Mouse (Mus musculus) heart, postnatal 14 days (tissue): ENCODE results near the gene Lin37. TPM values are rescaled to one million over a fixed set of nuclear protein-coding genes. Genes with fewer than 3 reads are reported as not detected.

Source experiments
- DNase-seq, 2 experiments: peaks; one replicate each; pipeline ENCODE4 v3.0.0; 2021 to 2022
- intact Hi-C: fragments of 180-260 bp; cut with DNase I; formaldehyde crosslinking; loops from one replicate; pipeline ENCODE4 v1.15.1; 2025
- total RNA-seq, 2 experiments: library from RNA; stranded (reverse); gene quantifications; 2 replicates each; pipeline ENCODE4 v1.2.3; 2021

Gene Lin37
- total RNA-seq, 2 experiments from 2014 or later = 14.4 to 16.4 TPM

DNA sequence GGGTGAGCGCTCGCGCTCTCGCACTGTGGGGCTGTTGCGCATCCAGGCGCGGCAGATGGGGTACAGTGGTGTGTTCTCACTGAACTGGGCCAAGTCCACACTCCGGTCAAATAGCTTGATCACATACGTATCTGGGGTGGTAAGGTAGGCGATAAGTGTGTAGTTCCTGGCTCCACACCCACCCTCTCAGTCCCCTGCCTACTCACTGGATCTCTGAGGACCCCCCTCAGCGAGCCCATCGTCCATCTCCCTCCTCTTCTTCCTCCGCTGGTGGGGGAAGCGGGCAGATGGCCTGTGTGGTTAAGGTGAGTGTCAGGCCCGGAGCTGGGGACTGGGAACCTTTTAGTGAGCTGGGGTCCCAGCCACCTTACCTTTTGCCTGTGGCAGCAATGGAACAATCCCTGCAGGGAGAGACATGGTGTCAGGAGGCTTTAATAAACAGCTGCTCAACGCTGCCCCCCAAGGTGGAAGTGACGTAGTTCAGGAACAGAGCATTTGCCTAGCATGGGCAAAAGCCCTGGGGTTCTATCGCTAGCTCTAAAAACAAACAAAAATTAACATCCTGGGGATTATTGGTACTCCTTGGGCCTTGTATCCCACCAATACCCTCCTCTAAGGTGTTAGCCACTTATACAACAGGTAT lies 2.6 kb downstream of the Lin37 start:
- no peak for DNase-seq
- intact Hi-C loops = no loop called here

DNA sequence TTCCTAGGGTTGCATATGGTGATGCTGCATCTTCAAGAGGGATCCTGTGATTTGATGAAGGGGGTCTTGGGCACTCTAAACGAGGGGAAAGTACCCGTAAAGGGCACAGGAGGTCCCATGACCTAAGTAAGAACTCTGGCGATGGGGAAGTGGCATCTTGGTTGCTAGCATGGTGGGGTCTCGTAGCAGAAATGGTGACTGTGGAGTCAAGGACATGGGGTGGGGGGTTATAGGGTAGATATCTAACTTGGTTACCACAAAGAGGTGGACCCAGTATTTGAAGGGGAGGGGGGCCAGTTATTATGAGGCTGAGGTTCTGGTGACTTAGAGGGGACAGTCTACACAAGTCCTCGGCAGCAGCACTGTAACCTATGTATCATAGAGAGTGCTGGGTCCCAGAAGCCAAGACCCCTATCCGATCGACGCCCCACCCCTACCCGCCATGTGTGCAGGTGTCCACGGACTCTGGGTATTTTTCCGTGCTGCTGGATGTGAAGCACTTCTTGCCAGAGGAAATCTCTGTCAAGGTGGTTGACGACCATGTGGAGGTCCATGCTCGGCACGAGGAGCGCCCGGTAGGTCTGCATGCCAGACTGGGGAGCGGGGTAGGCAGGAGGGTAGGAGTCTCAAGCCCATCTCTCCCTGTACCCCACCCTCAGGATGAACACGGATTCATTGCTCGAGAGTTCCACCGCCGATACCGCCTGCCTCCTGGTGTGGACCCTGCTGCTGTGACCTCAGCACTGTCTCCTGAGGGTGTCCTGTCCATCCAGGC lies 5.6 kb downstream of the Lin37 start:
- DNase-seq = no peak
- intact Hi-C loops = loop anchor here (5.0 kb wide), 1 partner anchor 62 kb away; the partner anchor contains the start of gene Prodh2

DNA sequence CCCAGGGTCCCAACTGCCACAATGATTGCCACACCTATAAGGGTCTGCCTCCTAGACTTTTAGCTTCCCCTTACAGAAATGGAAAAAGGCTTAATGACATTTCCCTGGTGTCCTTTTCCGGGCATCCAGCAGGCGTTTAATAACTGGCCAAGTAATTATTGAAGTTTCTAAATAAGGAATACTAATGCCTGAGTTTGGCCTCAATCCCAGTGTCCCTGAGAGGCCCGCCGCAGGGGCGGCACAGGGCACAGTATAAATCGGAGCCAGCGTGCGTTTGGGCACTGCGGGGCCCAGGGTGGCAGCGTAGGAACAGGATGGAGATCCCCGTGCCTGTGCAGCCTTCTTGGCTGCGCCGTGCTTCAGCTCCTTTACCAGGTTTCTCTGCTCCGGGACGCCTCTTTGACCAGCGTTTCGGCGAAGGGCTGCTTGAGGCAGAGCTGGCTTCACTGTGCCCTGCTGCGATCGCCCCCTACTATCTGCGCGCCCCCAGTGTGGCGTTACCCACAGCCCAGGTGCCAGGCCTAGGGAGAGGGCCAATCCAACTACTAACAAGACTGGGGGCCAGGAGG lies 6.5 kb downstream of the Lin37 start:
- intact Hi-C loops = loop anchor here (5.0 kb wide), 1 partner anchor 61 kb away; the partner anchor contains the start of gene Prodh2
- DNase-seq = peak; percentile 73 to 81

DNA sequence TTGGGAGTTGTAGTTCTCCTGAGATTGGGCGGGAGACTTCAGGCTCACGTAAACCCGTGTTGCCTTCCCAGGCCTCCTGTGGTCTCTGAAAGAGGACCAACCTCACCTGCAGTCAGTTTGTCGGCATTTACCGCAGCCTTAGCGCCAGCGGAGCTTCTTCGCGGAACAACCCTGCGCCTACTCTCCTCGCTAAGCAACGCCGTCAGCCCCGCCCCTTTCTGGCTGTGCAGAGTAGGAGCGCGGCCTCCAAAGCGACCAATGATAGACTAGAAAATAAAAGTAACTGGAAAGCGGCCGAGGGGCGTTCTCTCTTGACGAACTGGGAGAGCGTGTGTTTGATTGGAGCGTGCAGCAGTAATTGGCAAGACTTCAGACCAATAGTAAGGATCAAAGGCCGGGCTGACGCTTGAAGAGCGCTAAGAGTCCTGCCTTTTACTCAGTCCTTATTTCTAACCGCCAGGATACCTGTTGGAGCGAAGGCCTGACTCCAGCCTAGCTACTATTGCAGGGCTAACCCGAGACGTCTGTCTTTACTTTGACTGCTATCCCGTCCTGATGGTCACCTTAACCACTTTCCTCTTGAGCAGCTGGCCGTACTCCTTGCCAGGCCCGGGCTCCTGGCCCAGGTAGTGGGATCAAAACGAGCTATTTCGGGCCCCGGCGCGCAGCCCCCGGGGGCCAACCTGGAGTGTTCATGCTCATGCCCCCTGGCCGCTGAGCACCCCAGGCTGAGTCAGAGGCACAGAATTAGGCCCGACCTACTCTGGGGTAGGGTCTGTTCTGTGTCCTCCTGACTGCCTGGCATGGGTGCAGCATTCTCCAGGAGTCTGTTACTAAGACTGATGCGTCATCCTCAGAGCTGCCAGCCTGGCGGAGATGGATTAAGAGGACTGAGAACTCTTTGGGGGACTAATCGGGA lies 7.3 kb downstream of the Lin37 start, which contains the start of the genes Hspb6 and Proser3:
TSS of gene Hspb6 (plus strand) at position 77 of the 919 bp plus-strand sequence.
TSS of gene Proser3 (minus strand) at position 198 of the 919 bp plus-strand sequence.
- intact Hi-C loops = loop anchor here (5.0 kb wide), 1 partner anchor 60 kb away; the partner anchor contains the start of gene Prodh2
- DNase-seq = peak; percentile 95 to 96

DNA sequence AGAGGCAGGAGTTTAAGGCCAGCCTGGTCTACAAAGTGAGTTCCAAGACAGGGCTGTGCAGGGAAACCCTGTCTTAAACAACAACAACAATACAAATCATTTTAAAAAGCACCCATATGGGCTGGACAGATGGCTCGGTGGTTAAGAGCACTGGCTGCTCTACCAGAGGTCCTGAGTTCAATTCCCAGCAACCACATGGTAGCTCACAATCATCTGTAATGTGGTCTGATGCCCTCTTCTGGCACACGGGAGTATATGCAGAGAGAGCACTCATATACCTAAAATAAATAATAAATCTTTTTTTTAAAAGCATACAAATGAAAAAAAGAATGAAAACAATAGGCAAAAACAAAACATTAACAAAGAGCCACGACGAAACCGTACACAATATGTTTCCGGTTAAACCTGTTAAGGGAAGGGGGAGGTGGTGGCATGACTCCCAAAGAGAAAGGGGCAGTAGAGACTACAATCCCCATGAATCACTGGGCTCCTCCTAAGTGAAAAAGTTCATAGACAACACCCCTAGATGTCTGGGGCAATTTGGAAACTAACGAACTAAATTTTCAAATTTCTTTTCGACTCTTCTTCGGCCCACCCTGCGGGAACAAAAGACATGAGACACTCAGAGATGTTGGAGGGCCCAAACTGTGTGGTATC lies 8.1 kb downstream of the Lin37 start:
- intact Hi-C loops = loop anchor here (5.0 kb wide), 1 partner anchor 59 kb away; the partner anchor contains the start of gene Prodh2

DNA sequence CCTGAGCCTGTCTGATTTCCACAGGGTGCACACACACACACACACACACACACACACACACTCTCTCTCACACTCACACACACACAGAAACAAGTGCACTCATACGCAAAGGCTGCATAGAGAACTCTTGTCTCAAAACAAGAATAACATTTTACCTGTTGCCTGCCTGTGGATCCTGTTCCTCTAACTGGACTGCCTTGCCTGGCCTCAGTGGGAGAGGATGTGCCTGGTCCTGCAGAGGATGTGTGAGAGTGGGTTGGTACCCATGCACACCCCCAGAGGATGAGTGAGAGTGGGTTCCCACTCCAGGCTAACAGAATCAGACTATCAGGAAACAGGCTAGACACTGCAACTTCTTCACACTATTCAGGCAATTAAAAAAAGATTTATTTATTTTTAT lies 9.0 kb downstream of the Lin37 start:
- DNase-seq = no peak
- intact Hi-C loops = loop anchor here (5.0 kb wide), 1 partner anchor 58 kb away; the partner anchor contains the start of gene Prodh2

More for the DNA sequence above, 8.1 kb downstream of the Lin37 start:
- DNase-seq = no peak

DNA sequence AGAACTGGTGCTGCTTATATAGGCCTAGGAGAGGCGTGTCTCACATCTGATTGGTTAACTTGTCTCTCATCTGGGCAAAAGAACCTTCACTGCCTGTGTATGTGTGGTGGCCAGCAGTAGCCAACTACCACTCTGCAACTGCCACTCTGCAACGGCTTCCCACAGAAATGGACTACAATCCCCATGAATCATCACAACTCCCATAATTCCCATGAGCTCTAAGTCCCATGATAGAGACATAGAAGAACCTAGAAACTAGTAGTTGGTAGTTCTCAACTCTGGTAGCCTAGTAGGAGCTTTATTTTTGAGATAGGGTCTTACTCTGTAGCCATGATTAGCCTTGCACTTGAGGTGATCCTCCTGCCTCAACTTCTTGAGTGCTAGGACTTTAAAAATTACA lies 9.8 kb downstream of the Lin37 start:
- intact Hi-C loops = loop anchor here (5.0 kb wide), 1 partner anchor 58 kb away; the partner anchor contains the start of gene Prodh2
- no peak for DNase-seq

DNA sequence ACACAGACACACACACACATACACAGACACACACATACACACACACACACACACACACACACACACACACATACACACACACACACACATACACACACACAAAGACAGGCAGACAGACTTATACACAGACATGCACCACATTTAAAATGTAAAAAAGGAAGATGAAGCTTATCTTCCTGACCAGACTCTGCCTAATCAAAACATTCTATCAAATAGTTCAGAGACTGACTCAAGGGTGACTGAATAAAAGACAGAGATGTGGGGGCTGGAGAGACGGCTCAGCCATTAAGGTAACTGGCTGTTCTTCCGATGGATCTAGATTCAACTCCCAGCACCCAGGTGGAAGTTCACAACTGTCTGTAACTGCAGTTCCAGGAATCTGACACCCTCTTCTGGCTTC lies 15.3 kb downstream of the Lin37 start:
- DNase-seq = no peak

DNA sequence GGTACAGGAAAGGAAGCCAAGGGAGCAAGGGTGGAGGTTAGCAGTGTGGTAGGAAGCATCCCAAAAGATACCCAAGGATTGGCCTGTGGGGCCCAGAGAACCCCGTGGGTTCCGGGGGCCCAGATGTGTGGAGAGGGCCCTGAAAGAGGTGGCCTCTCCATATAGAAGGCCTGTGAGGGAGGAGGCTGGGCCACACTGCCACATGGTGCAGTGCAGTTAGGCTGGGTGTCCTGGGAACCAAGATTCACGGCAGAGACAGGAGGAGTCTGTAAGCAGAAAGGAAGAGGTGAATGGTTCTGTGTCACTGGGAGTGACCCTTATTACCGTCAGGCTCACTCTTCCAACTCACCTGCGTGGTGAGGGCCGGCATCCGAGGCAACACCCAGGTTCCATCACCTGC lies 19.1 kb downstream of the Lin37 start:
- intact Hi-C loops = no loop called here

More for the DNA sequence above, 15.3 kb downstream of the Lin37 start:
- intact Hi-C loops = no loop called here

DNA sequence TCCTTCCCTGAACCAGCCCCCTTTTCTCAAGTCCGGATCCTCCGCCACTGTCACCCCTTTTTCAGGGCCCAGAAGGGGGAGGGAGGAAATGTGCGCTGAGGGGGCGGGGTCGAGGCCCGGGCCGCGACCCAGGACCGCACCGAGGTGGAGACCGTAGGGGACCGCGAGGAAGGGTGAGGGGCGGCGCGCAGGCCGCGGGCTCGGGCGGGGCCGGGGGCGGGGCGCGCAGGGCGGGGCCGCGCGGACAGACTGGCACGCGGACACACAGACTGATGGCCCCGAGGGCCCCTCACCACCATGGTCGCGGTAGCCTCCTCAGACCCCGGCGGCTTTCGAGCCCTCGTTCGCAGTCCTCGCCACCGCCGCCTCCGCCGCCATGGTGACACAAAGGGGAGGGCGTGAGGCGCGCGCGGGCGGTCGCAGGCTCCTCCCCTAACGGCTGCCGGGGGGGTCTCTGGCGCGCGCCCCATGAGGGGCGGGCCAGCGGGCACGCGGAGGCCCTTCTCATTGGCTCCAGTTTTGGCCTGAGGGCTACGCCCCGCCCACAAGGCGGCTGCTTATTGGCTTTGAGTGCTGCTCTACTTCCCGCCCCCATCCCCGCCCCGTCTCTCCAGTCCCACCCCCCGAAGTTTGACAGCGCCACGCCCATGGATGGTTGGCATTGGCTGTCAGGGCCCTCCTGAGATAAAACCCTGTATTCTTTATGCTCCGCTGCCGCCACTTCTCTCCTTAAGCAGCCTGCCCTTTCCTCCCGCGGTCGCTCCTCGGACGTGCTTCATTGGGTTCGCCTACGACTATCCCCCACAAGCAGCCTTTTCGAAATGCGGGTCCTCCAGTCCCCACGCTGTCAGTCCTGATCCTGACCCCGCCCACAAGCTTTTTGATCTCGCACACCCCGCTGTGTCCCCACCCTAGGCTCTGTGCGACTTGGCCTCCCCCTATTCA lies 24.7 kb downstream of the Lin37 start, which contains the start of gene Arhgap33:
TSS of gene Arhgap33 (minus strand) at position 428 of the 945 bp plus-strand sequence.
- intact Hi-C loops = no loop called here
- peak; percentile 96 to 97 for DNase-seq

More for the DNA sequence above, 19.1 kb downstream of the Lin37 start:
- DNase-seq = no peak

DNA sequence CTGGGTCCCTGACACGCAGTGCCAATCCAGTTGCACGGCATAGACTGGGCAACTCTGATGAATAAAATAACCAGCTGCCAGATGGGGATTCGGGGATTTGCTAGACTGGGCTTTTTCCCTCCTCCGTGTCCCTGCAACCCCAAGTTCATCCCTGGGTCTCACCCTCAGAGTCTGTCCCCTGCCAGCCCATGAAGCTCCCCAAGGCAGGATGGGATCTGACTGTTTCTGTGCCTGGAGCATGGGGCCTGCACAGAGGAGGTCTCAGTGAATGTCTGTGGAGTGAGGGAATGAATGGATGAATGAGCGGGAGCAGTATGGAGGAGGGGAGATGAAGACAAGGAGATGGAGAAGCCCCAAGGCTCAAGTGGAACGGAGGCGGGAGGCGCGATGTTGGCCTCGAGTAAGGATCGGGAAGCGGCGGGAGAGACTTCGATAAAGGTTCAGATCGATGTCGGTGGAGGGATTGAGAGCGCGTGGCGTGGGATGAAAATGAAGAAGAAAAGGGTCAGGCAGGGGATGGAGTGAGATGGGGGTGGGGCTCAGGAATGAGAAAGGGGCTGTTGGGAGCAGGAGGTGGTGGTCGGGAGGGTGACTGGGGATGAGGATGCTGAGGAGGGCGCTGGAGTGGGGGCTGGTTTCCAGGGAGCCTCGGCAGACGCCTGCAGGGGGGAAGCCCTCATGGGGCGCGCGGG lies 25.6 kb downstream of the Lin37 start:
- intact Hi-C loops = no loop called here
- no peak for DNase-seq

DNA sequence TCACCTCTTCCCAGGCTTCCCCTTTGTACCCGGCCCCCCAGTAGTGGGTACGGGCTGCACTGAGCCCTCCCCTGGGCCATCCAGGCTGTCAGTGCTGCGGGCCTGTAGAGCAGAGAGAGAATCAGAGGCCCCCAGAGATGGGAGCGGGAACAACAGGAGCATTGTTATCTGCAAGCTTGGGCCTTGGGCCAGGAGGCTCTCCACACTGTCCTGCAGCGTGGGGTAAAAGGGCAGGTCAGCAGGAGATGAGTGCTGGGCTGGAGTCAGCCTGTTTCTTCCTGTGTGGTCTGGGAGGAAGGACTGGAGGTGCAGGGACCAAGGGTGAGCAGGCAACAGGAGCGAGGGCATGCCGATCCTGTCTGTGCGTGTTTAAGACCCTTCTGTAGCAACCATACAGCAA lies 26.7 kb downstream of the Lin37 start:
- peak; percentile 43 to 55 for DNase-seq
- intact Hi-C loops = no loop called here

DNA sequence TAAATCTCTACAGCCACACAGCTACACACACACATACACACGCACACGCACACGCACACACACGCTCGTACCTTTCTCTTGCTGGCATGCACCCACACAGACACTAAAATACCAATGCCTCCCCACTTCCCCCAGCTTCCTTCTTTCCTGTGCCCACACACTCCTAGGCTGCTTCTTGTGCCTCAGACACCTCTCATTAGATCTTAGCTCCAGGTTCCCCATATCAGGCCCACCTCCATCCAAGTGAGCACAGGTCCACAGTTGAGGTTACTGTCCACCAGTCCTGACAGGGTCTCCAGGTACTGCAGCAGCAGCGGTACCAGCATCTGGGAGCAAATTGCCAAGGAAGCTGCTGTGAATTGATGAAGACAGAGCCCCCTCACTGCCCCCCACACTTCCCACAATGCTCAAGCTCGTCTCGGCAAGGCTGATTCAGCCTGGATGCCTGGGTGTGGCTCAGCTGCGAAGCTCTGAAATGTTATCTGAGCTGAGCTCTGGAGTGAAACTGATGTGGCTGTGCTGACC lies 28.3 kb downstream of the Lin37 start:
- intact Hi-C loops = no loop called here
- peak in 1 of 2 experiments; percentile 1 for DNase-seq

DNA sequence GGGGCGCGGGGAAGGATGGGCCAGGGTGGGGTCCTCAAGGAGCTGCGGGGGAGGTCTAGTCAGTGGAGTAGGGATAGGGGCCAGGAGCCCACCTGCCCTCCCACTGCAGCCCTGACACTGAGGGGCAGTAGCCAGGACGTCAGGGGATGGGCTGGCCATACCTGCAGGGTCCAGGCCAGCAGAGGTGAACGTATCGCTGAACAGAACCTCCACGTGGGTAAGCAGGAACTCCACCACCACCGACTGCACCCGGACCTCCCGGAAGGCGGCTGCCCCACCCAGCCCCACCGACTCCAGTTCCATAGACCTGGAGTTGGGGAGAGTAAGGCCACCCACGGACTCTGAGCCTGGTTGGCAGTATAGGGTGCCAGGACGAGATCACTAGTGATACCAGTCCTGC lies 32.7 kb downstream of the Lin37 start:
- no peak for DNase-seq
- intact Hi-C loops = no loop called here

DNA sequence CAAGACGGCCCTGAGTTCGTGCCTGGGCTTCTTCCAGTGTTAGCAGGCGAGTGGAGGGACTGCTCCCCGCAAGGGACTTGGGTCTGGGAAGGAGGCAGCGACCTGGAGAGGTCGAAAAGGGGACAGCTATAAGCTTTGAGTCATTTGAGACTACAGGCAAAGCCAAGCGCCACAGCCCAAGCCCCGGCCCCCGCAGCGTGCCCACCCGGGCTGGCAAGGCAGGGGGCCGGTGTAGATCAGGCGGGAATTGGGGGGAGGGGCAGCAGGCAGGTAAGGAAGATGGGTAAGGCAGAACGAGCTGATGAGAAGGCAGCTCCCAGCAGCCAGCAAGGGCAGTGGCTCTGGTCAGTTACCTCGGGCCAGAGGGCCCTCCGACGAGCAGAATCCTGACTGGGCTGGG lies 33.2 kb downstream of the Lin37 start:
- DNase-seq = no peak
- intact Hi-C loops = no loop called here

DNA sequence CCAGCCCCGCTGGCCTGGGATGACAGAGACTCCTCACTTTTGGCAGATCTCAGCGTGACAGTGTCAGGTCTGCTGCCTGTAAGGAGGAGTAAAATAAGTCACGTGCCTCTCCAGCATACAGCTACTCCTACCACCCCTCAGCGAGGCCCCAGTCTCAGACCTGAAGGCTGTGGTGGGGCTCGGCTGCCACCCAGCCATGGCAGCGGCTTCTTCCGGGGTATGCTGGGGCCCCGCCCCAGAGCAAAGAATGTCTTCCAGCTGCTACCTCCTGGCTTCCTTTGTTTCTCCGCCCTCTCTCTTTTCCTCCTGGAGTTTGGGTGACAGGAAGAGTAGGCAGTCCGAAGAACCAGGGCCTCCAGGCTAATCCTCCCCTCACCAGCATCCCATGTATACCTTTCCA lies 33.7 kb downstream of the Lin37 start:
- DNase-seq = no peak
- intact Hi-C loops = no loop called here

DNA sequence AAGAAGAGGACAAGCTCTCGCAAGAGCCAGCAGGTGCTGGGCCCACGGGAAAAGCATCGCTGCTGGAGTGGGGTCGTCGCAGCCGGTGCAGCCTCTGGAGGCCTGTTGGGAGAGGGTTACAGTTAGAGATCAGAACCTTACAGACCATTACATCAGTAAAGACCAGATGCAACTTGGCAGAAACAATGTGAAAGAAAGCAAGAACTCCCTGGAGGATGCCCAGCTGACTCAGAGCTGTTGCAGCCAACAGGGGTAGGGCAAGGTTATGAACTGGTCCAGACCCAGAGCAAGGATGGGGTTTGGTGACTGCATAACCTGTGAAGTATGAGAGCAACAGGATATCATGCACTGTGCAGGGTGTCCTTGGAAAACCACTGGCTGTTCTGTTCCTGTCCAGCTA lies 35.2 kb downstream of the Lin37 start:
- DNase-seq = no peak
- intact Hi-C loops = no loop called here
